Mouse (Mus musculus): ENCODE measurements around the gene B4galt2. TPM values are rescaled to one million over a fixed set of nuclear protein-coding genes. Genes with fewer than 3 reads are reported as not detected.

Gene B4galt2
- polyA plus RNA-seq, 1 experiment from 2014 or later, result 16.6 TPM

- no peak overlapping the region for H3K9ac ChIP-seq
- 0 out of 2 replicates have a peak, but pooled peaks cover 5% of the 10 kb centered on the region for H3K27me3 ChIP-seq (replicated peaks)
- peaks cover 6% of the 10 kb centered on the region; the same call in 1 of the 2 replicates for H3K36me3 ChIP-seq
- no peak overlapping the region for H3K4me3 ChIP-seq (replicated peaks)
- no peak overlapping the region for H3K4me2 ChIP-seq
- no peak overlapping the region for H3K27ac ChIP-seq
- ATAC-seq (ENCODE audit: insufficient read depth, low FRiP score, low read depth), result no peak
- no peaks in the 10 kb centered on the region for H3K9me3 ChIP-seq
- 67% methylated on average over 6 of the region's 6 CpGs for WGBS
- H3K4me1 ChIP-seq, result peaks cover 10% of the 10 kb centered on the region
Observed at GRCm38 (mm10) chr4:117867000-117867399, 16.3 kb downstream of the B4galt2 start.

DNA sequence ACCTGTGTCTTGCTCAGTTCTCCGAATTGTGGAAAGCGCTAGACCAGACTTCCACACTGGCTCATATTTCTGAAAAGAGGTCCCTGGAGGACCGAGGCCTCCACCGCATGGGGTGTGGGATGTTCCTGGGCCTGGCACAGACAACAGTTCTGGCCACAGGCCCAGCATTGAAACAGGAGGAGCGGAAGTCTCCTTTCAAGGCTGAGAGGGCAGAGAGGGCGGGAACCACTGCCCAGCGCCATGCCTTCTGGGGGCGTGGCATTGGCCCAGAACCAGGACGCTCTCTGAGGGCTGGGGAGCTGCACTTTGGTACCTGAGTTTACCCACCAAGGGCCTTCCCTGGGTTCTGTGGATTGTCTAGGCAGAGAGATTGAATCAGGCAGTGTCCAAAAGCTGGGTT is 17.2 kb downstream of the B4galt2 start:
- peaks cover 9% of the 10 kb centered on the region for H3K4me1 ChIP-seq
- no peak overlapping the region for H3K9ac ChIP-seq
- H3K36me3 ChIP-seq, result peaks cover 6% of the 10 kb centered on the region; the same call in 1 of the 2 replicates
- H3K4me3 ChIP-seq (replicated peaks), result no peak overlapping the region
- no peaks in the 10 kb centered on the region for H3K9me3 ChIP-seq
- WGBS, result 54% methylated on average over 9 of the region's 9 CpGs
- peak; percentile 47; the same call in 1 of the 2 replicates for ATAC-seq (ENCODE audit: insufficient read depth, low FRiP score, low read depth)
- no peak overlapping the region for H3K27ac ChIP-seq
- 0 out of 2 replicates have a peak, but pooled peaks cover 5% of the 10 kb centered on the region for H3K27me3 ChIP-seq (replicated peaks)
- no peak overlapping the region for H3K4me2 ChIP-seq

DNA sequence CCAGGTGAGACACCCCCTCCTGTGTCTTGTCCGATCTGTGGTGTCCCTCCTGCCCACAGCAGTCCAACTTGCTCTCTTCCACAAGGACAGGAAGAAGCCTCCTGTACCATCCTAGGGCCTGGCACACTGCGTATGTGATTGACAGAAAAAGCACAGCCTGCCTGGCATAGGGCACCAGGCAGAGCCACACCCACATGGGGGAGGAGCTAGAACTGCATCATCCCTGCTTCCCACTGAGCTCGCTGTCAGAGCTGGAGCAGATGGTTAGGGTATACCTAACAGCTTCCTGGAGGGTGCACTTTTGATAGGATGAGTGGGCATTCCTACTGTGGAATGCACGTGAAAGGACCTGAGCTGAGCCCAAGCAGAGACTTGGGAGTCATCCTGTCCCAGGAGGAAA is 20.5 kb downstream of the B4galt2 start:
- H3K27me3 ChIP-seq (replicated peaks), result 0 out of 2 replicates have a peak, but pooled peaks cover 5% of the 10 kb centered on the region
- H3K36me3 ChIP-seq, result peaks cover 6% of the 10 kb centered on the region; the same call in 1 of the 2 replicates
- WGBS, result 53% methylated on average over 4 of the region's 4 CpGs
- no peak overlapping the region for H3K27ac ChIP-seq
- ATAC-seq (ENCODE audit: insufficient read depth, low FRiP score, low read depth), result no peak
- H3K9me3 ChIP-seq, result no peaks in the 10 kb centered on the region
- no peak overlapping the region for H3K4me3 ChIP-seq (replicated peaks)
- no peak overlapping the region for H3K9ac ChIP-seq
- peaks cover 15% of the 10 kb centered on the region for H3K4me1 ChIP-seq
- no peak overlapping the region for H3K4me2 ChIP-seq

- H3K27ac ChIP-seq, result no peak overlapping the region
- H3K9me3 ChIP-seq, result no peaks in the 10 kb centered on the region
- H3K4me3 ChIP-seq (replicated peaks), result no peak overlapping the region
- WGBS, result 81% methylated on average over 9 of the region's 9 CpGs
- H3K27me3 ChIP-seq (replicated peaks), result no peaks in the 10 kb centered on the region
- H3K9ac ChIP-seq, result no peak overlapping the region
- H3K36me3 ChIP-seq, result peaks cover 6% of the 10 kb centered on the region; the same call in 1 of the 2 replicates
- no peak overlapping the region for H3K4me2 ChIP-seq
- 0 out of 2 replicates have a peak, but pooled peaks cover 6% of the 10 kb centered on the region for H3K4me1 ChIP-seq
- ATAC-seq (ENCODE audit: insufficient read depth, low FRiP score, low read depth), result no peak
Observed at GRCm38 (mm10) chr4:117860570-117860969, 22.7 kb downstream of the B4galt2 start.

- Histone ChIP-seq H3K4me1 (0 out of 2 replicates have a peak, but pooled peaks cover 6% of the 10 kb centered on the region), H3K4me2 (no peak overlapping the region), H3K9ac (no peak overlapping the region), H3K9me3 (no peaks in the 10 kb centered on the region), H3K36me3 (no peaks in the 10 kb centered on the region), H3K4me3 (replicated peaks) (no peak overlapping the region), H3K27ac (no peak overlapping the region), H3K27me3 (replicated peaks) (no peaks in the 10 kb centered on the region)
- 63% methylated on average over 3 of the region's 3 CpGs for WGBS
- peak; percentile 17; the same call in 1 of the 2 replicates for ATAC-seq (ENCODE audit: insufficient read depth, low FRiP score, low read depth)
Observed at GRCm38 (mm10) chr4:117858794-117859193, 24.5 kb downstream of the B4galt2 start.

GRCm38 (mm10) chr4:117855146-117855545 is 28.1 kb downstream of the B4galt2 start:
- 0 out of 2 replicates have a peak, but pooled peaks cover 6% of the 10 kb centered on the region for H3K4me1 ChIP-seq
- ATAC-seq (ENCODE audit: insufficient read depth, low FRiP score, low read depth), result no peak
- no peak overlapping the region for H3K9ac ChIP-seq
- no peak overlapping the region for H3K4me3 ChIP-seq (replicated peaks)
- no peaks in the 10 kb centered on the region for H3K36me3 ChIP-seq
- H3K4me2 ChIP-seq, result no peak overlapping the region
- H3K9me3 ChIP-seq, result no peaks in the 10 kb centered on the region
- 84% methylated on average over 9 of the region's 9 CpGs for WGBS
- H3K27ac ChIP-seq, result no peak overlapping the region
- H3K27me3 ChIP-seq (replicated peaks), result no peaks in the 10 kb centered on the region

- Histone ChIP-seq H3K4me2 (no peak overlapping the region), H3K4me3 (replicated peaks) (no peak overlapping the region), H3K27me3 (replicated peaks) (no peaks in the 10 kb centered on the region), H3K9me3 (no peaks in the 10 kb centered on the region), H3K27ac (no peak overlapping the region), H3K9ac (no peak overlapping the region), H3K36me3 (no peaks in the 10 kb centered on the region), H3K4me1 (no peaks in the 10 kb centered on the region)
- no peak for ATAC-seq (ENCODE audit: insufficient read depth, low FRiP score, low read depth)
- 80% methylated on average over 10 of the region's 10 CpGs for WGBS
Observed at GRCm38 (mm10) chr4:117852152-117852868, 31.0 kb downstream of the B4galt2 start.

DNA sequence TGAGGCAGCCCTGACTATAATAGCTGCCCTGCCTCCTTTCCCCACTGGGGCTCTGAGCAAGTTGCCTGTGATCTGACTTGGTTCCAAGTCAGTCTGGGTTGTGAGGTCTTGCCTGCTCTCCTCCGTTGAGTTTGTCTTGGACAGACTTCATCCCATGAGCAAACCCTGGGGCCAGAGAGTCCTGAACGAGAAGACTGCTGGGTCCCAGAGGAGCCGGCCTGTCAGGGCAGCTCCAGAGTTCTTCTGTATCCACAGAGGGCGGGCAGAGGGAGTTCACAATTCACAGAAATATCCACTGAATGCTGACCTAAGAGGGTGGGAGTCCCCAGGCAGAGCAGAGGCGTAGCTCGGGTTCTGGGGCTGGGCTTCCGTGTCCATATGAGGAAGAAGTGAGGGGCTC is 32.4 kb downstream of the B4galt2 start:
- 81% methylated on average over 7 of the region's 7 CpGs for WGBS
- no peak overlapping the region for H3K4me2 ChIP-seq
- no peaks in the 10 kb centered on the region for H3K36me3 ChIP-seq
- no peak overlapping the region for H3K4me3 ChIP-seq (replicated peaks)
- no peaks in the 10 kb centered on the region for H3K9me3 ChIP-seq
- H3K4me1 ChIP-seq, result no peaks in the 10 kb centered on the region
- no peak overlapping the region for H3K27ac ChIP-seq
- H3K27me3 ChIP-seq (replicated peaks), result no peaks in the 10 kb centered on the region
- H3K9ac ChIP-seq, result no peak overlapping the region
- no peak for ATAC-seq (ENCODE audit: insufficient read depth, low FRiP score, low read depth)

DNA sequence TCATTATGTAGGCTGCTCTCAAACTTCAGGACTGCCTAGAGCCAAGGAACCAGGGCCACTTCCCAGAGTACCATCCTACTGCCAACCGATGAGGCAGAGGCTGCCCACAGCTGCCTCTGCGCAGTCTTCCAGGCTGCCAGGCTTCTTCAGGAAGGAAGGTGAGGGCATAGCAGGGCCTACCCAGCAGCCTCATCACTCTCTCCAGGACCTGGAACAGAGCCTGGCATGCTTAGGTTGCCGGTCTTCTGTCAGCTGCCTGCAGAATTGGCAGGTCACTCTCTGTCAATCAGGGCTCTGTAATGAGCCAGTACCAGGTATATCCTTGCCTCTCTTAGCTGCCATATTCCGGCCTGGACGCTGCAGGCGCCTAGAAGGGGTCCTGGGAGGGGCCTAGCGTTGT is 33.1 kb downstream of the B4galt2 start:
- H3K27ac ChIP-seq, result no peak overlapping the region
- no peaks in the 10 kb centered on the region for H3K27me3 ChIP-seq (replicated peaks)
- no peaks in the 10 kb centered on the region for H3K9me3 ChIP-seq
- H3K4me1 ChIP-seq, result no peaks in the 10 kb centered on the region
- 88% methylated on average over 7 of the region's 7 CpGs for WGBS
- no peak overlapping the region for H3K9ac ChIP-seq
- H3K36me3 ChIP-seq, result no peaks in the 10 kb centered on the region
- ATAC-seq (ENCODE audit: insufficient read depth, low FRiP score, low read depth), result no peak
- H3K4me3 ChIP-seq (replicated peaks), result no peak overlapping the region
- H3K4me2 ChIP-seq, result no peak overlapping the region

GRCm38 (mm10) chr4:117849506-117849905 is 33.8 kb downstream of the B4galt2 start:
- Histone ChIP-seq H3K27ac (no peak overlapping the region), H3K9me3 (no peaks in the 10 kb centered on the region), H3K36me3 (no peaks in the 10 kb centered on the region), H3K4me3 (replicated peaks) (no peak overlapping the region), H3K4me1 (no peaks in the 10 kb centered on the region), H3K9ac (no peak overlapping the region), H3K4me2 (no peak overlapping the region), H3K27me3 (replicated peaks) (no peaks in the 10 kb centered on the region)
- WGBS, result 79% methylated on average over 5 of the region's 5 CpGs
- ATAC-seq (ENCODE audit: insufficient read depth, low FRiP score, low read depth), result no peak

- Histone ChIP-seq H3K27ac (no peak overlapping the region), H3K9me3 (no peaks in the 10 kb centered on the region), H3K4me1 (no peaks in the 10 kb centered on the region), H3K27me3 (replicated peaks) (no peaks in the 10 kb centered on the region), H3K4me3 (replicated peaks) (no peak overlapping the region), H3K9ac (no peak overlapping the region), H3K4me2 (no peak overlapping the region), H3K36me3 (no peaks in the 10 kb centered on the region)
- WGBS, result 66% methylated on average over 17 of the region's 17 CpGs
- ATAC-seq (ENCODE audit: insufficient read depth, low FRiP score, low read depth), result no peak
Observed at GRCm38 (mm10) chr4:117849063-117849462, 34.2 kb downstream of the B4galt2 start.

- Histone ChIP-seq H3K27me3 (replicated peaks) (no peaks in the 10 kb centered on the region), H3K4me3 (replicated peaks) (no peak overlapping the region), H3K4me2 (no peak overlapping the region), H3K36me3 (no peaks in the 10 kb centered on the region), H3K4me1 (no peaks in the 10 kb centered on the region), H3K27ac (peak overlapping the region; percentile 67), H3K9ac (no peak overlapping the region), H3K9me3 (no peaks in the 10 kb centered on the region)
- no peak for ATAC-seq (ENCODE audit: insufficient read depth, low FRiP score, low read depth)
- WGBS, result 53% methylated on average over 2 of the region's 2 CpGs
Observed at GRCm38 (mm10) chr4:117847011-117847410, 36.3 kb downstream of the B4galt2 start.
